Mouse (Mus musculus) midbrain, embryonic 14.5 days (tissue): Measurements from ENCODE around the gene Gm7995. TPM values are rescaled to one million over a fixed set of nuclear protein-coding genes. Genes with fewer than 3 reads are reported as not detected.
"Not testable (repeated sequence)": the region's sequence is repeated elsewhere in the genome, so short reads cannot be mapped to it uniquely, and the experiment has no call there.

ENCODE experiments used
- ATAC-seq: fragments of 200-750 bp; cut with Nextera tagmentation; 2 replicates; pipeline ENCODE4 v1.8.0; 2017; ENCODE audit warnings: moderate number of reproducible peaks, moderate library complexity; ENCODE audit not compliant: low FRiP score, low TSS enrichment
- DNase-seq: peaks from one replicate; pipeline ENCODE4 v3.0.0-alpha.2; 2015
- H3K27ac ChIP-seq: fragments of 300-500 bp; sonication (generic); replicated peaks from 2 replicates; pipeline ENCODE4 v1.5.1; 2014; ENCODE audit warnings: mild to moderate bottlenecking, low read depth, low read length, moderate library complexity
- H3K27me3 ChIP-seq: fragments of 300-500 bp; sonication (generic); 2 replicates; pipeline ENCODE4 v1.6.1; 2014; ENCODE audit warnings: low read length, control low read depth, mixed read lengths; ENCODE audit not compliant: control insufficient read depth, insufficient read depth
- H3K36me3 ChIP-seq: fragments of 300-500 bp; sonication (generic); 2 replicates; pipeline ENCODE4 v1.6.1; 2014; ENCODE audit warnings: low read length, control low read depth; ENCODE audit not compliant: control insufficient read depth, insufficient read depth
- H3K4me1 ChIP-seq: fragments of 300-500 bp; sonication (generic); 2 replicates; pipeline ENCODE4 v1.6.1; 2014; ENCODE audit warnings: mild to moderate bottlenecking, antibody characterized with exemption, low read length, control low read depth; ENCODE audit not compliant: control insufficient read depth, insufficient read depth
- H3K4me2 ChIP-seq: fragments of 300-500 bp; sonication (generic); 2 replicates; pipeline ENCODE4 v1.6.1; 2014; ENCODE audit warnings: mild to moderate bottlenecking, low read length, moderate library complexity
- H3K4me3 ChIP-seq: fragments of 300-500 bp; sonication (generic); replicated peaks from 2 replicates; pipeline ENCODE4 v1.5.1; 2014; ENCODE audit warnings: low read depth, low read length
- H3K9ac ChIP-seq: fragments of 300-500 bp; sonication (generic); replicated peaks from 2 replicates; pipeline ENCODE4 v1.6.1; 2014; ENCODE audit warnings: mild to moderate bottlenecking, low read length, moderate library complexity
- H3K9me3 ChIP-seq: fragments of 300-500 bp; sonication (generic); 2 replicates; pipeline ENCODE4 v1.6.1; 2016; ENCODE audit warnings: low read length, control low read depth, mixed read lengths; ENCODE audit not compliant: control insufficient read depth
- WGBS: fragments of 180-500 bp; shearing (Covaris S2); extraction: QIAGEN DNeasy Blood & Tissue Kit; methylation state at CpG from one replicate; pipeline ENCODE4 v1.1.7; 2014; 5-methylcytosine and 5-hydroxymethylcytosine counted together
- microRNA-seq: library from miRNA; unstranded; fragments of <30 nt; microRNA quantifications from one replicate; pipeline ENCODE4, GENCODE M21; 2016
- polyA plus RNA-seq: library from polyadenylated mRNA; unstranded; fragments of >200 nt; fragmentation: Nextera tagmentation; extraction: Ambion mirVana; gene quantifications from 2 replicates; pipeline ENCODE4 v1.2.1, GENCODE M21; 2014

The Gm7995 gene
- polyA plus RNA-seq, result not detected in 2 replicates

GRCm38 (mm10) chr14:42309910-42310309 lies at the start of gene Gm7995:
Gene Gm7995 (plus strand): TSS chr14:42310210.
- H3K9me3 ChIP-seq, H3K36me3 ChIP-seq, H3K4me1 ChIP-seq, H3K9ac ChIP-seq, H3K4me3 ChIP-seq, H3K4me2 ChIP-seq, H3K27ac ChIP-seq, DNase-seq, H3K27me3 ChIP-seq, ATAC-seq: not testable (repeated sequence)
- no CpG with 5 or more reads among the region's 1 CpGs for WGBS

- not testable (repeated sequence) for H3K4me2 ChIP-seq, H3K27me3 ChIP-seq, H3K4me3 ChIP-seq, H3K9me3 ChIP-seq, DNase-seq, H3K4me1 ChIP-seq, H3K9ac ChIP-seq, ATAC-seq, H3K27ac ChIP-seq, H3K36me3 ChIP-seq
- no CpG with 5 or more reads among the region's 3 CpGs for WGBS
Measured at GRCm38 (mm10) chr14:42297258-42297657, 12.8 kb upstream of the Gm7995 start, which contains the start of gene Gm9611. Gene Gm9611 (minus strand): TSS chr14:42297358.

Small RNA genes lying within 50 kb of the gene (microRNA-seq; reads per million reads assigned to microRNA genes)
- gene Gm25208 (not detected), gene Gm25892 (not detected)

Other genes starting within 250 kb of the Gm7995 start
- not detected in 2 replicates for gene Gm7951, start 192.8 kb upstream of the Gm7995 start, polyA plus RNA-seq
- gene Gm17027, start 147.6 kb upstream of the Gm7995 start, polyA plus RNA-seq, result not detected in 2 replicates
- not detected in 2 replicates for gene Gm3573, start 119.4 kb upstream of the Gm7995 start, polyA plus RNA-seq
- gene Gm17026, start 50.2 kb upstream of the Gm7995 start, polyA plus RNA-seq, result not detected in 2 replicates
- not detected in 2 replicates for gene Gm9611, start 12.9 kb upstream of the Gm7995 start, polyA plus RNA-seq
- not detected in 2 replicates for gene Gm8005, start 129.5 kb downstream of the Gm7995 start, polyA plus RNA-seq
- not detected in 2 replicates for gene Gm8011, start 153.7 kb downstream of the Gm7995 start, polyA plus RNA-seq
- gene Gm8020, start 192.1 kb downstream of the Gm7995 start, polyA plus RNA-seq, result not detected in 2 replicates
- not detected in 2 replicates for gene Gm8024, start 214.1 kb downstream of the Gm7995 start, polyA plus RNA-seq